Mouse (Mus musculus) bone marrow, adult 2 months (tissue): ENCODE results near the gene Il1r2.

Source experiments
- CTCF ChIP-seq: fragments of 200-500 bp; IDR thresholded peaks from 2 replicates; pipeline ENCODE4 v1.5.1; 2011; ENCODE audit warnings: low read length, control low read depth; ENCODE audit not compliant: control insufficient read depth, insufficient read depth
- POLR2A ChIP-seq: fragments of 200-500 bp; IDR thresholded peaks from 2 replicates; pipeline ENCODE4 v1.6.1; 2011; ENCODE audit warnings: low read depth, mild to moderate bottlenecking, control low read depth, low read length, borderline replicate concordance; ENCODE audit not compliant: control insufficient read depth

DNA sequence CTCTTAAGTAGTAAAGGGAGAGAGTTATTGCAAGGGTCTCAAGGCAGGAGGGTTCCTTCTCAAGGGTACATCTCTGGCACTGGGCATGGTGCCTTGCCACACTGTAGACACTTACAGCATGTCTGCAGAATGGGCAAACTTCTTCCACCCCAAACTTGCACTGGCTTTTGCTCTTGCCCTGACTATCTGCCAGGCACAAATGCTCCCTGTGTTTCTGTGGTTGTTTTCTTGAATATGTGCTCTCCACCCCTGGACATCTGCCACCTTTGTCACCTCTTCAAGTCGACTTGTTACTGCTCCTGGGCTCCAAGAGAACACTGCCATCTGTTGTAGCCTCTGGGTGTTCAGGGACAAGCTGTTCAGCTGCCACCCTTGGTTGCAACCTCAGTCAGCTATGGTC, 57.8 kb downstream of the Il1r2 start:
- no peak for TF ChIP-seq CTCF
- no peak for TF ChIP-seq POLR2A
